Comparison of ENCODE assay signal across 20 mouse cellular contexts in the genomic region with DNA sequence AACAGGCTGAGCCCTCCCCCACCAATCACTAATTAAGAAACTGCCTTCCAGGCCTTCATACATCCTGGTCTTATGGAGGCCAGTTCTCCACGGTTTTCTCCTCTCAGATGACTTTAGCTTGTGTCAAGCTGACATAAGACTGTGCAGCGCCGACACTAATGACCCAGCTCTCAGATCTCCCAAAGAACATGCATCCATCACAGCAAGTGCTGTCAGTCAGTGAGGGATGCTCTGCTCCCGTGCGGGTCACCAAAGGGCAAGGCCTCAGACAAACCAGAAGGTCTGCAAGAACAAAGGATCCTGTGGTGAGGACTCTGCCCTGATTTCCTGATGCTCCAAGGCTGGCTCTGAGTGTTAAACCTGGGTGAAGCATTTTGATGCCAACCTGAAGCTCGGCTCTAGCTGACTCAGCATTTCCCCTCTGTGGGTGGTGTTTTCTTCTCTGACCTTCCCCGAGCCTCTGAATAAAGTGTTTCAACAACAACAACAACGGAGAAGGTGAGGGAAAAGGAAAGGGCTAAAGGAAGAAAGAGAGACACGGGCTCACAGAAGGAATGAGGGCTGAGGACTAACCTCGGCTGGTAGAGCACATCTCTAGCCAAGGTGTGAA. TPM values are rescaled to one million over a fixed set of nuclear protein-coding genes. Genes with fewer than 3 reads are reported as not detected.
A peak's percentile ranks its signal among the peaks of the same experiment; 100 is the strongest.
DNase-seq lines count a peak whose midpoint lies in the region; ATAC-seq and TF ChIP-seq lines count a peak whose summit lies in the region.
"Had no signal": no experiment of that assay in that cellular context is flagged by ENCODE, and none has a peak within 500 bp of the region (broad histone marks: within the 10 kb centered on the region; RNA-seq: fewer than 3 reads in every experiment).

No protein-coding gene starts in this region.

- 23% methylated on average over 10 of the region's 10 CpGs for WGBS in hindbrain, embryonic 10.5 days
- WGBS in hindbrain, embryonic 14.5 days: 26% methylated on average over 10 of the region's 10 CpGs
- WGBS in stomach, embryonic 14.5 days: 45% methylated on average over 10 of the region's 10 CpGs
- WGBS in stomach, postnatal 0 days: 60% methylated on average over 10 of the region's 10 CpGs
- 20% methylated on average over 10 of the region's 10 CpGs for WGBS in neural tube, embryonic 11.5 days

- H3K9ac ChIP-seq in hindbrain, embryonic 14.5 days: no peak overlapping the region
- H3K9ac ChIP-seq in stomach, embryonic 14.5 days (replicated peaks; ENCODE audit: low read depth, low read length): no peak overlapping the region
- no peak overlapping the region for H3K9ac ChIP-seq in stomach, postnatal 0 days (ENCODE audit: low read length)
- no peak overlapping the region for H3K9ac ChIP-seq in neural tube, embryonic 11.5 days (ENCODE audit: low read length)
- H3K9ac ChIP-seq: forebrain, embryonic 15.5 days; heart, embryonic 13.5 days; hindbrain, embryonic 15.5 days had no signal

- H3K27ac ChIP-seq in hindbrain, embryonic 10.5 days: peak overlapping the region; percentile 85
- H3K27ac ChIP-seq in hindbrain, embryonic 14.5 days: no peak overlapping the region
- H3K27ac ChIP-seq in stomach, embryonic 14.5 days (ENCODE audit: low read length): no peak overlapping the region
- no peak overlapping the region for H3K27ac ChIP-seq in stomach, postnatal 0 days (replicated peaks)
- no peak overlapping the region for H3K27ac ChIP-seq in neural tube, embryonic 11.5 days (ENCODE audit: low read depth, low read length)
- H3K27ac ChIP-seq: forebrain, embryonic 15.5 days; heart, embryonic 13.5 days; hindbrain, embryonic 15.5 days had no signal

- peaks cover 87% of the 10 kb centered on the region for H3K4me1 ChIP-seq in hindbrain, embryonic 10.5 days (replicated peaks)
- 0 out of 2 replicates have a peak, but pooled peaks cover 4% of the 10 kb centered on the region for H3K4me1 ChIP-seq in hindbrain, embryonic 14.5 days (replicated peaks; ENCODE audit: control insufficient read depth, insufficient read depth, low read length)
- H3K4me1 ChIP-seq in stomach, embryonic 14.5 days (ENCODE audit: control insufficient read depth, insufficient read depth, low read length): peaks cover under 1% of the 10 kb centered on the region; the same call in 1 of the 2 replicates
- no peaks in the 10 kb centered on the region for H3K4me1 ChIP-seq in stomach, postnatal 0 days (replicated peaks; ENCODE audit: control insufficient read depth, insufficient read depth)
- 0 out of 2 replicates have a peak, but pooled peaks cover 4% of the 10 kb centered on the region for H3K4me1 ChIP-seq in neural tube, embryonic 11.5 days (ENCODE audit: control insufficient read depth, insufficient read depth, low read length)

- DNase-seq in hindbrain, embryonic 10.5 days (ENCODE audit: low spot score): peak; percentile 74
- DNase-seq in hindbrain, embryonic 14.5 days (ENCODE audit: low spot score): no peak
- DNase-seq in stomach, postnatal 0 days (ENCODE audit: low spot score): no peak
- DNase-seq in embryo, embryonic 11 days: peak; percentile 63
- DNase-seq in neural tube, embryonic 11.5 days (ENCODE audit: low spot score): peak; percentile 56
- no peak for DNase-seq in layer of hippocampus, adult 11-12 months (ENCODE audit: low spot score)
- DNase-seq in cerebellum, postnatal 36 days: no peak
- DNase-seq: adrenal gland, adult 8-10 months; adrenal gland, postnatal 36 days; cerebellum, adult 8-10 months; cerebellum, postnatal 25 days; gastrocnemius, postnatal 36 days; heart, adult 11 months; heart, postnatal 36 days had no signal

- no peak for ATAC-seq in hindbrain, embryonic 14.5 days (ENCODE audit: low FRiP score)
- ATAC-seq in stomach, embryonic 14.5 days (ENCODE audit: insufficient number of reproducible peaks, insufficient read depth, low FRiP score, low read depth): peak; percentile 29; the same call in 1 of the 2 replicates
- ATAC-seq in stomach, postnatal 0 days (ENCODE audit: low FRiP score, low TSS enrichment): no peak
- ATAC-seq in neural tube, embryonic 11.5 days (ENCODE audit: insufficient read depth, low FRiP score, low TSS enrichment): no peak
- ATAC-seq: forebrain, embryonic 15.5 days; intestine, embryonic 16.5 days had no signal

- no peak overlapping the region for H3K4me2 ChIP-seq in hindbrain, embryonic 14.5 days (replicated peaks)
- H3K4me2 ChIP-seq in stomach, embryonic 14.5 days (replicated peaks; ENCODE audit: low read depth, low read length): no peak overlapping the region
- no peak overlapping the region for H3K4me2 ChIP-seq in stomach, postnatal 0 days (replicated peaks; ENCODE audit: low read depth)
- H3K4me2 ChIP-seq in neural tube, embryonic 11.5 days (ENCODE audit: low read depth): no peak overlapping the region
- H3K4me2 ChIP-seq: forebrain, embryonic 15.5 days; heart, embryonic 13.5 days; hindbrain, embryonic 15.5 days had no signal

- TF ChIP-seq CTCF in stomach, postnatal 0 days (IDR thresholded peaks at IDR 0.05; ENCODE audit: low read depth): no peak

- no peaks in the 10 kb centered on the region for H3K9me3 ChIP-seq in hindbrain, embryonic 10.5 days
- no peaks in the 10 kb centered on the region for H3K9me3 ChIP-seq in hindbrain, embryonic 14.5 days (ENCODE audit: control insufficient read depth, low read length)
- no peaks in the 10 kb centered on the region for H3K9me3 ChIP-seq in stomach, embryonic 14.5 days (ENCODE audit: control insufficient read depth, low read depth, low read length)
- no peaks in the 10 kb centered on the region for H3K9me3 ChIP-seq in stomach, postnatal 0 days (ENCODE audit: control insufficient read depth, low read length)
- no peaks in the 10 kb centered on the region for H3K9me3 ChIP-seq in neural tube, embryonic 11.5 days (ENCODE audit: control insufficient read depth, low read length)
- H3K9me3 ChIP-seq: forebrain, embryonic 15.5 days; heart, embryonic 13.5 days; hindbrain, embryonic 15.5 days had no signal

- H3K27me3 ChIP-seq in hindbrain, embryonic 10.5 days (ENCODE audit: insufficient read depth, poor library complexity, severe bottlenecking): 0 out of 2 replicates have a peak, but pooled peaks cover 3% of the 10 kb centered on the region
- H3K27me3 ChIP-seq in hindbrain, embryonic 14.5 days (ENCODE audit: control insufficient read depth, insufficient read depth, low read length): no peaks in the 10 kb centered on the region
- H3K27me3 ChIP-seq in stomach, embryonic 14.5 days (ENCODE audit: control insufficient read depth, insufficient read depth, low read length): no peaks in the 10 kb centered on the region
- H3K27me3 ChIP-seq in stomach, postnatal 0 days (ENCODE audit: control insufficient read depth, insufficient read depth, low read length): no peaks in the 10 kb centered on the region
- no peaks in the 10 kb centered on the region for H3K27me3 ChIP-seq in neural tube, embryonic 11.5 days (ENCODE audit: control insufficient read depth, insufficient read depth, low read length)
- H3K27me3 ChIP-seq: forebrain, embryonic 15.5 days; heart, embryonic 13.5 days had no signal

- no peak overlapping the region for H3K4me3 ChIP-seq in hindbrain, embryonic 10.5 days
- H3K4me3 ChIP-seq in hindbrain, embryonic 14.5 days (replicated peaks; ENCODE audit: low read length): no peak overlapping the region
- no peak overlapping the region for H3K4me3 ChIP-seq in stomach, embryonic 14.5 days (ENCODE audit: low read depth, low read length)
- no peak overlapping the region for H3K4me3 ChIP-seq in stomach, postnatal 0 days (ENCODE audit: low read depth, low read length)
- no peak overlapping the region for H3K4me3 ChIP-seq in neural tube, embryonic 11.5 days (ENCODE audit: low read depth, low read length)
- H3K4me3 ChIP-seq: forebrain, embryonic 15.5 days; heart, embryonic 13.5 days; hindbrain, embryonic 15.5 days had no signal

- TF ChIP-seq EP300 in stomach, postnatal 0 days (optimal IDR thresholded peaks at IDR 0.05): no peak

- H3K36me3 ChIP-seq in hindbrain, embryonic 10.5 days: no peaks in the 10 kb centered on the region
- H3K36me3 ChIP-seq in hindbrain, embryonic 14.5 days (replicated peaks; ENCODE audit: control insufficient read depth, insufficient read depth): no peaks in the 10 kb centered on the region
- H3K36me3 ChIP-seq in stomach, embryonic 14.5 days (ENCODE audit: control insufficient read depth, insufficient read depth, low read length): no peaks in the 10 kb centered on the region
- H3K36me3 ChIP-seq in stomach, postnatal 0 days (ENCODE audit: control insufficient read depth, insufficient read depth, low read length): no peaks in the 10 kb centered on the region
- no peaks in the 10 kb centered on the region for H3K36me3 ChIP-seq in neural tube, embryonic 11.5 days (ENCODE audit: control insufficient read depth, insufficient read depth, low read length)
- H3K36me3 ChIP-seq: forebrain, embryonic 15.5 days; heart, embryonic 13.5 days; hindbrain, embryonic 15.5 days had no signal

RNA-seq across cellular contexts. Expression of a gene that starts 17.9 kb away (rescaled TPM):
- polyA plus RNA-seq in hindbrain, embryonic 10.5 days (2016; fragmentation: Nextera tagmentation; extraction: Ambion mirVana): 96.0 and 108 TPM in 2 replicates
- 11.9 and 13.7 TPM in 2 replicates for polyA plus RNA-seq in hindbrain, embryonic 14.5 days (2014; fragmentation: Nextera tagmentation; extraction: Ambion mirVana)
- polyA plus RNA-seq in stomach, embryonic 14.5 days (2014; fragmentation: Nextera tagmentation; extraction: Ambion mirVana): 97.4 and 101 TPM in 2 replicates
- polyA plus RNA-seq in stomach, postnatal 0 days (2015; fragmentation: Nextera tagmentation; extraction: Ambion mirVana): 83.2 and 84.9 TPM in 2 replicates
- 57.0 and 57.2 TPM in 2 replicates for polyA plus RNA-seq in neural tube, embryonic 11.5 days (2014; fragmentation: Nextera tagmentation; extraction: Ambion mirVana)

RNA-seq across cellular contexts. Expression of a gene that starts 44.4 kb away (rescaled TPM):
- polyA plus RNA-seq in hindbrain, embryonic 10.5 days (2016; fragmentation: Nextera tagmentation; extraction: Ambion mirVana): 31.7 and 35.3 TPM in 2 replicates
- 10.1 and 14.3 TPM in 2 replicates for polyA plus RNA-seq in hindbrain, embryonic 14.5 days (2014; fragmentation: Nextera tagmentation; extraction: Ambion mirVana)
- 54.3 and 58.8 TPM in 2 replicates for polyA plus RNA-seq in stomach, embryonic 14.5 days (2014; fragmentation: Nextera tagmentation; extraction: Ambion mirVana)
- 66.5 and 68.0 TPM in 2 replicates for polyA plus RNA-seq in stomach, postnatal 0 days (2015; fragmentation: Nextera tagmentation; extraction: Ambion mirVana)
- polyA plus RNA-seq in neural tube, embryonic 11.5 days (2014; fragmentation: Nextera tagmentation; extraction: Ambion mirVana): 15.2 and 20.4 TPM in 2 replicates
- polyA plus RNA-seq: C2C12 had no signal

Comparison
In these comparisons a context has a peak if more than half of its experiments do, and no peak if none do; other contexts are left out.
1. DNase-seq: peak in hindbrain, embryonic 10.5 days (single experiment), embryo, embryonic 11 days (single experiment) and neural tube, embryonic 11.5 days (single experiment); none in hindbrain, embryonic 14.5 days (single experiment), stomach, postnatal 0 days (single experiment), layer of hippocampus, adult 11-12 months (single experiment) and cerebellum, postnatal 36 days (0 of 2).